Mouse (Mus musculus): ENCODE results near the gene Cacna1c. TPM values are rescaled to one million over a fixed set of nuclear protein-coding genes. Genes with fewer than 3 reads are reported as not detected.

Cacna1c gene
- total RNA-seq, 2 experiments from 2014 or later: 233 to 249 TPM

DNA sequence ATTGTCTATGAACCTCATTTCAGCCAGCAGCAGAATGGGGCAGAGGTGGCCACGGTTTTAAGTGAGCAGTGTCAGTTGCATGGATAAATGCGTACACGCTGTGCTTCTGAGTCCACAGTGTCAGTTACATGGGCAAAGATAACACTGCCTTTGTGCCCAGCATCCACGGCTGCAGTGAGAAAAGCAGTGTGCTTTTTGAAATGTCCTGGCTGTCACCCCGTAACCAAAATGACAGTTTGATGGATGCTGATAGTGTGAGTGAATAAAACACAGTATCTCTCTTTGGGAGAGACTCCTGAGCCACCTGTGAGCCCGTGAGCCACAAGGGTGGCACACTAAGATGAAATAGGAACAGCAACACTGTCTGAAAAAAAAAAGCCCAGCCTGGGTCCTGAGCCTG lies 351.0 kb downstream of the Cacna1c start:
- no peak for DNase-seq

DNA sequence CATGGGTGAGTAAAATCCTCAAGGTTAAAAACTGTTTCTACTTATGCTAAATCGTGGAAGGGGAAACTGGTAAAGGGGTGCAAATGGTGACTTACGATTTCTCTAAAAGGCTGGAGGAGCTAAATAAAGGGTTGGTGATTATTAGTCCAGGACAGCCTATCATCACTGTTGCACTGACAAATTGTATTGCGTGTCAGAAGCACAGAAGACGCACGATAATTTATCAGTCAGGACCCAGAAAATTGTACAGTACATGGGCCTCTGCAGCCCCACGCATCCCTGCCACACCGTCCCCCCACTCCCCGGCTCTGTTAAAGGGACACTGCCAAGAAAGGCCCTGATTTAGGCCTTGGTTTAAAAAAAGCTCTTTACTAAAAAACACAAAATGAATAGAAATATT lies 352.7 kb downstream of the Cacna1c start:
- DNase-seq: no peak

DNA sequence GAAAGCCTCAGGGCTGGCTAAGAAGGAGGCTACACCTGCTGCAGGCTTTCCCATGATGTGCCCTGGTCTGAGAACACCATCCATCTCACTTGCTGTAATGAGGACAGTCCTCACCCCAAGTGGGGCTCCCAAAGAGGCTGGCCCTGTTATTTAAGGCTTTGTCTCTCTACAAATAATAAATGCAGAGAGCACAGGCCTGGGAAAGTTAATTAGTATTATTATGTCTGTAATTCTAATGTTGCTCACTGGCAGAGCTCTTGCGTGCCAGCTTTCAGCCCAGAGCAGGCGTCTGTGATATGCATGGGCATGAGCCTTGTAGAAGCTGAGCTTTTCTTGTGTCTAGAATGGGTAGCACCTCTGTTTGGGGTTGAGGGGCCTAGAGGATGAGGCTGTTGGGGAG lies 354.3 kb downstream of the Cacna1c start:
- DNase-seq: no peak

DNA sequence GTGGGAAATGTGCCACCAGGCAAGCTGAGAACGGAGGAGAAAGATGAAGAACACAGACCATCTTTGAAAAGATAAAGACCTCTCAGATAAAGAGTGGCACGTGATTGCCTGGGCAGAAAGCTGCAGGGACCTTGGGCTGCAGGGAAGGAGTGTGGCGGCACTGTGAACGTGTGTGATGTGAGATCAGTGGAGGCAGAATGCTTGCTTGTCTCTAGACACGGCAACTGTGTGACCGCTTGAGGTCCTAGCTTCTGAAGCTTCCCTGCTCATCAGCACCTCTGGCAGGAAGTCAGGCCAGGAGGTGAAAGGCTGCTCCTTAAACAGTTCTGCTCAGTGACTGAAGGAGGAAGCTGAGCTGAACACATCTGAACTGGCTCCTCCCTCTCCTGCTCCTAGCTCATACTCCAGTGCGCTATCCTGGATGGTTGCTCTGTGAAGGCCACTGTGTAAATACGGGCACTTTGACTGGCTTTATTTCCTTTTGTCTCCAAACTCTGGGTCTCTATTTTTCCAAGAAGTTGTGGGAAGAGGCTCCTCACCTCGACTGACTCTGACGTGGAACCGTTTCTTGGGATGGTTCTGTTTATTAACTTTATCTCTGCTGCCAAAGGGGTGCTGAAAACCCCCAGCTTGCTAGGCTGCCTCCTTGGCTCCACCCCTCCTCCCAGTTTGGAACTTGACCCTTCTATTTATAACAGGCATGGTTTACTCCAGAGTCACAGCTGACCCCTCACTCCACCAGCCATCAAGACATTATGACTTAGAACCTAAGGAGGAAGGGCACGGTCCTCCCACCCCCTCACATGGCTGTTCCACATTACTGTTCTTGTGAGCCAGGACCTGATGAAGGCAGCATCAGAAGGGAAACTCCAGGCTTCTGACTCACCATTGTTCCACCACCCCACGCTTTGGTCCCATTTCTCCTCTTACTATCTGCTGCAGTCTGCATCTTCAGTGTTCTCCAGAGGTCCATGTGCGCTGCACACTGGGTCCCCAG lies 357.0 kb downstream of the Cacna1c start:
- no peak for DNase-seq

DNA sequence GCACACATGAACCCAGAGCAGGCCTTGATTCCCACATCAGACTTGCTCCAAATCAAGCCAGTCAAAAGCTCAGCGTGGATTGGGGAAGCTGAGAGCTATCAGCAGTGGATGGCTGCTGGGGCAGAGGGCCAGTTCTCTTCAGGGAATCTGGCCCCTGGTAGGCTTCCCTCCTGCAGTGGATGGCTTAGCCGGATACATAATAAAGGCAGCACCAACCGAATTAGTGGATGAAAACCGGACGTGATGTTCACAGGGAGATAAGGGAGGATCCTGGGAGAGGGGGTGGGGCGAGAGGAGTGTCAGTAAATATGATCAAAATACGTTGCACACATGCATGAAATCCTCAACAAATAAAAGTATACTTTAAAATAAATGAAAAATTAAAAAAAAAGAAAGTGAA lies 359.5 kb downstream of the Cacna1c start:
- DNase-seq: no peak

- DNase-seq: no peak
Measured at GRCm38 (mm10) chr6:118834046-118834445, 362.2 kb downstream of the Cacna1c start.

DNA sequence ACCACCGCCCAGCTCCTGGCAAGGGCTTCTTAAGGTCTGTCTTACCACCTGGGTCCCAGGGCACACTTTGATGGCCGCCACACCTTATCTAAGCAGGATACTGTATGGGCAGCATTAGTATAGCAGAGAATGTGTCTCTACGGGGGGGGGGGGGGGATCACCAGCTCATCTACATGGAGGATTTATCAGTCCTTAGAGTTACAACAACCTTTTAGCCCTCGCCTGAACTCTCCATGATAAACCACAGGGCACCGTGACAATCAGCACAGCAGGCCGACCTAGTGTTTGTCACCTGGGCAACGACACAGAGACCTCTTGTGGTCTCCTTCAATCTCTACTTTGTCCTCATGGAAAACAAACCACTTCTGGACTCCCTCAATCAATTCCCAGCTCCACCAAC lies 363.2 kb downstream of the Cacna1c start:
- DNase-seq: no peak

- no peak for DNase-seq
Measured at GRCm38 (mm10) chr6:118832616-118833015, 363.6 kb downstream of the Cacna1c start.

DNA sequence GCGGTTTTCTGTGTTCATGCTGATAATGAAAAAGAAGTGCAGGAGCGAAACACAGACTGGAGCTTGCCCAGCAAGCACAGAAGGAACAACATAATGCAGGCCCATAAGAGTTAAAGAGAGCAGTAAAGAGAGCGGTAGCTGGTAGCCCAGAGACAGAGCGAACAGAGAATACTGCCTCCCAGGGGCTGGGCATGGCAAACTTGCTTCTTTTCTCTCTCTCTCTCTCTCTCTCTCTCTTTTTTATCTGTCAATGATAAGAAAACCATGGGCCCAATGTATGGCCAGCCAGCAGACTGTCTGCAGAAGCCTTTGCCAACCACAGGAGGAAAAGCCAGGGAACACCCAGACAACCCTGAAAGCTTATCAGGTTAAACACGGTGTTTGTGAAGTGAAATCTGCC lies 365.4 kb downstream of the Cacna1c start:
- DNase-seq: no peak

DNA sequence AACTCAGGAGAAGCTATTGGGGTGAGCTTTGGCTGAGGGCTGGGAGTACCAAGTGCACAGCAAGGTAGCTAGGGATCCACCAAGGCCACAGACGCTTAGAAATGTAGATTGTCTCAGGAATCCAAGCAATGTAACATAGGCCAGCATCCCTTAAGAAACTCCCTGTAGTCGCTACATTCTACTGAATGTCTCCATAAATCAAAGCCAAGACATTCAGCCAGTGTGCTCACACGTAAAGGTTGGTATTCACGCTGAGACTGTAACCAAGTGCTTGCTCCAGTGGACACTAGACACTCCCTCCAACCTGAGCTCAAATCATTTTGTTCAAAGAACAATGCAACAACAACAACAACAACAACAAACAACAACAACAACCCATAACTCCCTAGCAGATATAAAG lies 368.0 kb downstream of the Cacna1c start:
- no peak for DNase-seq

GRCm38 (mm10) chr6:118827560-118827959 lies 368.7 kb downstream of the Cacna1c start:
- DNase-seq: no peak

DNA sequence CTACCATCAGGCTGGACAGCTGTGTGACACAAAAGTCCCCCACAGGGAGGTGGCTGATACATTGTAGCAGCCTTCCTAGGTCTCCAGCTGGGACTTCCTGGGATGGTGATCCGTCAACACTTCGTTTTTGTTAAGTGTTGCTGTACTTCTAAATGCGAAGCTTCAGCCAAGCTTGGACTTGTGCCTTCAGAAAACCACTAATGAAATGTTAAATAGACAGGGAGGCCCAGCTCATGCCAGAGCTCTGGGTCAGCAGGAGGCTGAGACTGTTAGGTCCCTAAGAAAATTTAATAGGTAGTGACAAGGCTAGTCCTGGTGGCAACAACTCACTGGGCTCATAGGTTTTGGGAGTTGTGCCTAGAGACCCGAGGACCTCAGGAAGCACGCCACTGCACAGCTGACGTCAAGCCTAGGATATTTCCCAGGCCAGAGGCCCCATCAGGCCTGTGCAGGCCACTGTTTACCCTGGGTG lies 370.8 kb downstream of the Cacna1c start:
- peak; percentile 58 for DNase-seq

GRCm38 (mm10) chr6:118821536-118821935 lies 374.7 kb downstream of the Cacna1c start:
- peak; percentile 34 for DNase-seq

- peak; percentile 63 for DNase-seq
Measured at GRCm38 (mm10) chr6:118819657-118820056, 376.6 kb downstream of the Cacna1c start.

DNA sequence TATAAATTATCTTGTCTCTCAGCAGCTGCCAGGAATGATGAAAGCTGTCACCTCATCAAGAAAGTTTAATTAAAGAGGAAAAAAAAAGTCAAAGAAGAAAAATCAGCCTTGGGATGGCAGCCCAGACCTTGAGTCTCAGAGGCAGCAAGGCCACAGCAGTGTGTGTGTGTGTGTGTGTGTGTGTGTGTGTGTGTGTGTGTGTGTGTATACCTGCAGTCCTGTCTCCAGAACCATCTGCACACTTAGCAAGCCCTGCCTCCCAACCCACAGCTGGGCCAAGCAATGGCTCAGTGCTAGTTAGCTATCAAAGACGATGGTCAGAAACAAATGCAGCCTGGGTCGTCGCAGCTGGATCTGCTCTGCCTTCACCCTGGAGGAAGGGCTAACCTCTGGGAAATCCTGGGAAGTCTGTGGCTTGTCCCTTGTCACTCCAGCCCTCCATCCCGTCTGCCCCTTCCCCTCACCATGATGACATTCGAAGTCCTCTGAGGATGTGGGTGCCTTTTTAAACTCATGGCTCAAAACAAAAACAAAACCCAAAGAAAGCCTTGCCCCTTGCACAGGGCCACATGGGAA lies 378.2 kb downstream of the Cacna1c start:
- no peak for DNase-seq

DNA sequence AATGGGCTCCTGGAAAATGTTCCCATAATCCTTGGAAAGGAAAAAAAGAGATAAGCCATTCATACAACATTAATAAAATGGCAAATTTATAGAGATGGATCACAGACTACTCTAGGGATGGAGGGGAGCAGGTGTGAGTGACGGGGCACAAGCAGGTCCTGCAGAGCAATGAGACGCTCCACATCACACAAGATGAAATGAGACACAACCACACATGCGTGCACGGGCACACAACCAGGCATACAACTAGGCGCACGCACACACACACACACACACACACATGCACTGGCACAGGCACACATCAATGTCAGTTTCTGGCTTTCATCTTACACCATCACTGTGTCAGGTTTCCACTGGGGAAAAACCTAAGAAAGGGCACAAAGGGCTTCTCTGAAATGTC lies 380.0 kb downstream of the Cacna1c start:
- no peak for DNase-seq

DNA sequence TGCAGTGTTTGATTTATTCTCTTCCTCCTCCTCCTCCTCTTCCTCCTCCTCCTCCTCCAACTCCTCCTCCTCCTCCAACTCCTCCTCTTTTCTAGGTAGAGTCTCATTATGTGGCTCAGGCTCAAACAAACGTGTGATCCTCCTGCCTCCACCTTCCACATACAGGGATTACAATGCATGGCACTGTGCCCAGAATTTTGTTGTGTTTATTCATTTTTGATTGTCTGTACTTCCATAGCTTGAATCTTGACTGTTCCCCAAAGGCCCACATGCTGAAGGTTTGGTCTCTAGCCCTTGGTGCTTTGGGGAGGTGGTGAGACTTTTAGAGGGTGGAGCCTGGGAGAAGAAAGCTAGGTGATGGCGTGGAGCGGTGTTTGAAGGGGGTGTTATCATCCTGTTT lies 383.7 kb downstream of the Cacna1c start:
- DNase-seq: no peak

DNA sequence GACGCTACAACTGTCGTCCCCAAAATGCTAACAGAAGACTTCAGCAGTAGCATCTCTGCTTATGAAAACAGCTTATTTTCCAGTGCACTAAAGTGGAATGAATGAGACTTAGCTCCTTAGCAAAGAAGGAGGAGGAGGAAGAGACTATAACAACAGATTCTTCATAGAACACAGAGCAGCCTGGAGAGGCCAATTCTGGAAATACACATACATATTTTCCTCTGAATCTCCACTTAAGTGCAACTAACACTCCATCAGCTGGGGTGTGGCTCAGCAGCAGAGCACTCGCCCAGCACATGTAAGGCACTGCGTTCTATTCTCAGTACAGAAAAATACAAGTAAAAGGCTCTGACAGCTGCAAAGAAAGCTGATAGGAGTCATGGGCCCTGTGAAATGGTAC lies 384.2 kb downstream of the Cacna1c start:
- no peak for DNase-seq

GRCm38 (mm10) chr6:118810834-118811233 lies 385.4 kb downstream of the Cacna1c start:
- no peak for DNase-seq

GRCm38 (mm10) chr6:118805139-118805538 lies 391.1 kb downstream of the Cacna1c start:
- no peak for DNase-seq

DNA sequence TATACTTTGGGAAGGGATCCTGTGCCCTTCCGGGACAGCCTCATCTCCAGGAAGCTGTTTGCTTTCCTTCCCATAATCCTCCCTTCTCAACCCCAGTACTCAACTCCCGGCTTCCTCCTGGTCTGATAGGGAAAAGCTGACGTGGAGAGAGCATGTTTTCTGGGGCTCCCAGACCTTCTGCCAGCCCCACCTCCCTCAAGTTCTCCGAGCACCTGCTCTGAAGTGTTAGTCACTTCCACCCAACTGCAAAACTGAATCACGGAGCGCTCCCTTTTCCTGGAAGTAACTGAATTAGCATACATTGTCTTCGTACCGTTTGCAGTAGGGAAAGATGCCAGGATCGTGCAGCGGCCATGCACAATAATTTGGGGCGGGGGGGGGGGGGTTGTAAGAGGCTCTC lies 393.9 kb downstream of the Cacna1c start:
- DNase-seq: no peak

GRCm38 (mm10) chr6:118796393-118796792 lies 399.8 kb downstream of the Cacna1c start:
- no peak for DNase-seq

DNA sequence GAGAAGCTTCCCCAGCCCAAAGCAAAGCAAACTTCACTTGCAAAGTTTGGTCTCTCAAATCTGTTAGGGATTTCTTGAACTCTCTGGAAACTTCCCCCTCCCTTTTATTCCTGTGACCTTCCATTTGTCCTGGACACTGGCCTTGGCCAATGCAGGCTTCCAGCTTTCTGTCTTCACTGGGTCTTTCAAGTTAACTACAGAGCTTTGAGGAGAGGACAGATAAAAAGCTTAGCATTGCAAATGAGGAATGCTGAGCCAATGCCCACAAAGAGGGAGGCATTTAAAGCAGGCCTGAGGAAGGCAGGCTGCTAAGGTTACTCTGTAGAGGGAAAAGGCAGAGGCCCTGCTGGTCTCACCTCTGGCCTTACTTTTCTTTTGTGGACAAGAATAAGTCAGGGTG lies 400.5 kb downstream of the Cacna1c start:
- DNase-seq: no peak

DNA sequence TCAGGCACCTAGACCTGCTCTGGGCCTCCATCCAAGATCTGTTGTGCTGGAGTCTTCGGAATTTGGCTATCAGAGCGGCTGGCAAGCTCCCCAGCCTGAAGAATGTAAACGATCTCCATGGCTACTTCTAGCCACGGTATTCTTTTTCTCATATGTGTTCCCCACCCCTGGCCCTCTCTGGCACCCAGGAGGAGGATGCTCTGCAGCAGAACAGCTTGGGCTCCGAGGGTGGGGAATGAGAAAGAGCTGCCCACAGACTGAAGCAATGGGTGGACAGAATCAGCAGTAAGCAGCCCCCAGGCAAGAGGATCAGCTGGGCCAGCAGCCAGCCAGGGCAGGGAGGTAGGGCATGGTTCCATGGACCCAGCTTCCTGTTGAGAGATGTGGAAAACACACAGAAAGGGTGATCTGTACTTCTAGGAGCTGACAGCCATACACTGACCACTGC lies 404.3 kb downstream of the Cacna1c start:
- DNase-seq: peak; percentile 83
